Mouse (Mus musculus) myocyte (in vitro differentiated cells): Measurements from ENCODE around the gene Rtkn.

Experiments
- CEBPB ChIP-seq: IDR thresholded peaks from 2 replicates; pipeline ENCODE4 v1.6.1; 2011; ENCODE audit warnings: mild to moderate bottlenecking, moderate library complexity; ENCODE audit not compliant: poor library complexity, insufficient read depth, severe bottlenecking
- E2F4 ChIP-seq: IDR thresholded peaks from one replicate; pipeline ENCODE4 v1.6.1; 2011; ENCODE audit warnings: mild to moderate bottlenecking, control low read depth, moderate library complexity; ENCODE audit not compliant: insufficient read depth
- MAX ChIP-seq: IDR thresholded peaks from one replicate; pipeline ENCODE4 v1.6.1; 2011; ENCODE audit warnings: low read depth, mild to moderate bottlenecking, control low read depth
- MYOD1 ChIP-seq, 3 experiments: IDR thresholded peaks; one replicate each; pipeline ENCODE4 v1.6.1; 2011; ENCODE audit warnings: control low read depth in 2 of 3, low read depth in 2 of 3, mild to moderate bottlenecking in 2 of 3, moderate library complexity in 1 of 3; ENCODE audit not compliant: insufficient read length in 2 of 3, control insufficient read depth in 1 of 3
- POLR2A ChIP-seq: IDR thresholded peaks from one replicate; pipeline ENCODE4 v1.6.1; 2011; ENCODE audit warnings: low read depth, mild to moderate bottlenecking, control low read depth, moderate library complexity; ENCODE audit not compliant: insufficient read length
- POLR2AphosphoS2 ChIP-seq: IDR thresholded peaks from one replicate; pipeline ENCODE4 v1.6.1; 2011; ENCODE audit warnings: low read depth, control low read depth; ENCODE audit not compliant: insufficient read length
- REST ChIP-seq: IDR thresholded peaks from one replicate; pipeline ENCODE4 v1.6.1; 2011; ENCODE audit warnings: mild to moderate bottlenecking, control low read depth, moderate library complexity; ENCODE audit not compliant: insufficient read depth, insufficient read length
- SRF ChIP-seq: IDR thresholded peaks from one replicate; pipeline ENCODE4 v1.6.1; 2011; ENCODE audit warnings: low read depth; ENCODE audit not compliant: control insufficient read depth, insufficient read length
- TCF12 ChIP-seq: IDR thresholded peaks from one replicate; pipeline ENCODE4 v1.6.1; 2011; ENCODE audit warnings: mild to moderate bottlenecking, control low read depth; ENCODE audit not compliant: poor library complexity, insufficient read depth, severe bottlenecking
- USF1 ChIP-seq: IDR thresholded peaks from one replicate; pipeline ENCODE4 v1.6.1; 2011; ENCODE audit warnings: low read depth, mild to moderate bottlenecking, control low read depth, moderate library complexity

- TF ChIP-seq MAX (no peak), POLR2A (no peak), USF1 (no peak), CEBPB (no peak), SRF (no peak), POLR2AphosphoS2 (no peak), E2F4 (no peak), REST (no peak), MYOD1 (IDR thresholded peaks at IDR 0.05; ENCODE audit: control insufficient read depth in 1 of 3, insufficient read length in 2 of 3, low read depth in 2 of 3) (no peak), TCF12 (no peak)
Observed at GRCm38 (mm10) chr6:83172240-83172920, 37.1 kb downstream of the Rtkn start.
